Mouse (Mus musculus) hindbrain, embryonic 13.5 days (tissue): ENCODE results near the gene Aoc1. TPM values are rescaled to one million over a fixed set of nuclear protein-coding genes. Genes with fewer than 3 reads are reported as not detected.

ENCODE experiments used
- ATAC-seq: fragments of 200-750 bp; cut with Nextera tagmentation; 2 replicates; pipeline ENCODE4 v1.8.0; 2017; ENCODE audit warnings: moderate TSS enrichment; ENCODE audit not compliant: low FRiP score
- H3K27ac ChIP-seq: fragments of 300-500 bp; sonication (generic); 2 replicates; pipeline ENCODE4 v1.5.1; 2015; ENCODE audit warnings: inconsistent platforms, mild to moderate bottlenecking, moderate library complexity
- H3K27me3 ChIP-seq: fragments of 300-500 bp; sonication (generic); 2 replicates; pipeline ENCODE4 v1.6.1; 2015; ENCODE audit warnings: mild to moderate bottlenecking, inconsistent platforms
- H3K36me3 ChIP-seq: fragments of 300-500 bp; sonication (generic); 2 replicates; pipeline ENCODE4 v1.6.1; 2015; ENCODE audit warnings: mild to moderate bottlenecking, inconsistent platforms
- H3K4me1 ChIP-seq: fragments of 300-500 bp; sonication (generic); replicated peaks from 2 replicates; pipeline ENCODE4 v1.6.1; 2015; ENCODE audit warnings: inconsistent platforms
- H3K4me2 ChIP-seq: fragments of 300-500 bp; sonication (generic); 2 replicates; pipeline ENCODE4 v1.6.1; 2015; ENCODE audit warnings: inconsistent platforms, mild to moderate bottlenecking, moderate library complexity
- H3K4me3 ChIP-seq: fragments of 300-500 bp; sonication (generic); 2 replicates; pipeline ENCODE4 v1.5.1; 2015; ENCODE audit warnings: mild to moderate bottlenecking, inconsistent platforms
- H3K9ac ChIP-seq: fragments of 300-500 bp; sonication (generic); 2 replicates; pipeline ENCODE4 v1.6.1; 2015; ENCODE audit warnings: mild to moderate bottlenecking, inconsistent platforms
- H3K9me3 ChIP-seq: fragments of 300-500 bp; sonication (generic); 2 replicates; pipeline ENCODE4 v1.6.1; 2016; ENCODE audit warnings: inconsistent platforms
- WGBS: fragments of 180-500 bp; shearing (Covaris S2); methylation state at CpG from one replicate; pipeline ENCODE4 v1.1.7; 2015; 5-methylcytosine and 5-hydroxymethylcytosine counted together
- polyA plus RNA-seq: library from polyadenylated mRNA; unstranded; fragments of >200 nt; fragmentation: Nextera tagmentation; extraction: Ambion mirVana; gene quantifications from 2 replicates; pipeline ENCODE4 v1.2.1, GENCODE M21; 2015

Aoc1 gene
- polyA plus RNA-seq: not detected in 2 replicates

DNA sequence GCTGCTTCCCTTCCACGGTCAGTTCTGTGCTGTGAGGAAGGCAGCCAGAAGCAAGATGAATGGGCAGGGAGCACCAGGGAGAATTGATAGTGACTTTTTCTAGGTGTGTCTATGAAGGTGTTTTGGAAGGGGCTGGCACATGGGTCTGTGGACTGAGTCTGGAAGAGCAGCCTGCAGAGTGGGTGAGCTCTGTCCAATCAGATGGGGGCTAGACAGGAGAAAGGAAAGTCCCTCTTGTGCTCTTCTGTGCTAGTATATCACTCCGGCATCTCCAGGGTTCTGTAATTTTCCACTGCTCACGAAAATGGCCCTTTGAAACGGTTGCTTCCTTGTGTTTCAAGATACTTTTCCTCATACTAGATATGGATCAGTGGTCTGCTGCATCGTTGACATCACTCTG lies at the start of gene Aoc1:
Aoc1 (plus strand) TSS at position 301 of the 400 bp plus-strand sequence.
- H3K36me3 ChIP-seq: no peaks in the 10 kb centered on the region

DNA sequence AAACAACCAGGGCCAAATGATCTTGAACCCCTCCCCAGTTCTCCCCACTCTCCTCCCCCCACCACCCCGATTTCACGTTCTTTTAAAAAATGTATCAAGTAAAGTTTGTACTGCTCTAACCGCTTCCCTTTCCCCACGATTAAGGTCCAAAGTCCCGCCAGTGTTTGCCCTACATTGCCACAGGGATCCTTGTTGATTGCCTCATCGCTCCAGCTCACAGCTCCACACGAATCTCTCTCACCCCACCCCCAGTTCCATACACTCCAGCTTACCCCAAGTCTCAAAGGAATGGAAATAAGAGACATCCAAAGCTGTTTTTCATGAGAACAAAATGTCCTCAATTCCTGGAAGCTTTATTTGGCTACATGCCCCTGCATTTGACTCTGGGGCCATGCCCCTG lies 47.7 kb upstream of the Aoc1 start:
- H3K4me1 ChIP-seq: no peaks in the 10 kb centered on the region
- 74% methylated on average over 7 of the region's 7 CpGs for WGBS
- no peak overlapping the region for H3K4me2 ChIP-seq
- no peak overlapping the region for H3K27ac ChIP-seq
- 0 out of 2 replicates have a peak, but pooled peaks cover 3% of the 10 kb centered on the region for H3K27me3 ChIP-seq
- no peak overlapping the region for H3K9ac ChIP-seq
- no peak overlapping the region for H3K4me3 ChIP-seq
- no peak for ATAC-seq
- no peaks in the 10 kb centered on the region for H3K36me3 ChIP-seq
- no peaks in the 10 kb centered on the region for H3K9me3 ChIP-seq

More for the DNA sequence above, at the start of gene Aoc1:
- H3K4me2 ChIP-seq: no peak within 1 kb of the TSS
- no peaks in the 10 kb centered on the region; the same call in 1 of the 2 replicates for H3K4me1 ChIP-seq
- WGBS: 86% methylated on average over 5 of the region's 5 CpGs
- H3K27ac ChIP-seq: no peak within 1 kb of the TSS
- no peaks in the 10 kb centered on the region for H3K9me3 ChIP-seq
- H3K27me3 ChIP-seq: peaks cover 11% of the 10 kb centered on the region
- no peak for ATAC-seq
- no peak within 1 kb of the TSS for H3K4me3 ChIP-seq
- H3K9ac ChIP-seq: no peak within 1 kb of the TSS

DNA sequence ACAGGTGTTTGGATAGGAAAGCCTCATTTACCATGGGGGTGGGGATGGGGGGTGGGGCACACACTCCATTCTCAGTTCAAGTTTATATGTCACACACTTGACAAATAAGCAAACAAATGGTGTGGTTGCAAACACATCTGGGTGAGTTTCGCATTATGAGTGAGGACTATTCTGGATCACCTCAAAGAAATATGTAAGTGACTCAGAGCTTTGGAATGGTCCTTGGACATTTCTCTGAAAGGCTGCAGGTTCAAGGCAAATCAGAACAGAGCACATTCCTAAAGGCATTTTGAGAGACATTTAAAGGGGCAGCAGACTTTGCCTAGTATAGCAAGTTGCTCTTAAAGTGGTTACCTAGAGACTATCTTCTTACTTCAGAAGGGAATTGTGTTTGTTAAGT lies 43.7 kb upstream of the Aoc1 start:
- H3K9me3 ChIP-seq: no peaks in the 10 kb centered on the region
- no peak overlapping the region for H3K4me3 ChIP-seq
- H3K36me3 ChIP-seq: peaks cover 13% of the 10 kb centered on the region
- no peaks in the 10 kb centered on the region for H3K4me1 ChIP-seq
- no peak for ATAC-seq
- H3K4me2 ChIP-seq: no peak overlapping the region
- WGBS: 90% methylated on average over 1 of the region's 1 CpGs
- no peak overlapping the region for H3K27ac ChIP-seq
- 0 out of 2 replicates have a peak, but pooled peaks cover 3% of the 10 kb centered on the region for H3K27me3 ChIP-seq
- no peak overlapping the region for H3K9ac ChIP-seq

DNA sequence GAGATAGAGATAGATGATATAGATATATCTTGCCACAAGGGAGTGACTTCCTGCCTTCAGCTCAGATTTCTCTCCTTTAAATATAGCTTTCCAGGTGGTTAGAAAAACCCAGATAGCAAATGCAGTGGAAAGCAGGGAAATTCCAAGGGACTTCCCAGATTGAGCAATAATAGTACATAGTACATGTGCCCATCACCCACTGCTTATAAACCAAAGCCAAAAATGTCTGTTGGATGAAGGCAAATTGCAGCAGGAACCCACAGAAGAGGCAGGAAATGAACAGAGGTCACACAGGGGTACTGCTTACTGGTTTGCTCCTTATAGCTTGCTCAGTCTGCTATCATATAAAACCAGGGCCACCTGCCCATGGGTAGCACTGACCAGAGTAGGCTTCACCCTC lies 43.0 kb upstream of the Aoc1 start:
- no peaks in the 10 kb centered on the region for H3K4me1 ChIP-seq
- no peak overlapping the region for H3K9ac ChIP-seq
- H3K27me3 ChIP-seq: 0 out of 2 replicates have a peak, but pooled peaks cover 3% of the 10 kb centered on the region
- no peak overlapping the region for H3K4me3 ChIP-seq
- H3K4me2 ChIP-seq: no peak overlapping the region
- peaks cover 19% of the 10 kb centered on the region for H3K36me3 ChIP-seq
- no peak for ATAC-seq
- no peak overlapping the region for H3K27ac ChIP-seq
- no peaks in the 10 kb centered on the region for H3K9me3 ChIP-seq

DNA sequence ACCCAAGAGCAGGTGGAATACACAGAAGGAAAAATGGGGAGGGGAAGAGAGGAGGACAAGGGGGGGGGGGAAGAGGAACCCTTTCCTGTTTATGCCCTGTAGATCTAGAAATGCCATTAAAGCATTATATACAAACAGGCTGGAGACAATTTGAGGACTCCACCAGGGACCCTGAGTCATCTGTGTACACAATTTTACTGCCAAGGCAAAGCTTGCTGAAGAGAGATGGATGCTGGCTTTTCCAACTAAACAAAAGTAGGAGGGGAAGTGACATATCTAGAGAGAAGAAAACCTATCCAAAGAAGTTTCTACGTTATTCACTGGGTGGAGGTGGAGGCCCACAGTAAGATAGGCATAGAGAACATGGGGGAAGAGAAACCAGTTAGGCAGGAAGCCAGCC lies 42.5 kb upstream of the Aoc1 start:
- ATAC-seq: no peak
- 74% methylated on average over 1 of the region's 1 CpGs for WGBS

DNA sequence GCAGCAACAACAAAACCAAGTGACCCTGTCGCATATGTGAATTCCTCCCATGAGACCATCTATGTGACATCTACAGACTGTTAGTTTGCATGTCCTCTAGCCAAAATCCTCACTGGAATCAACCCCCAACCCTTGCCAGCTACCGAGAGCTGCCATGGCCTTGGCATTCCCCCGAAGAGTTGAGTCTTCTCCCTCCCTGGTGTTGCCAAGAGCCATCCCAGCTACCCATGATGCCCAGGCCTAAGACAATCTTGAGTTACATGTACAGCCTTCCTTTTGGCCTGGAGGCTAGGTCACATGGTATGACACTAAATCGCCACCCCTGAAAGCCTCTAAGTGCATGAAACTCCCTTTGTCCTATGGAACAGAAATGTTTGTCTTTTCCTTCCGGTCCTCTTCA lies 41.6 kb upstream of the Aoc1 start:
- Histone ChIP-seq H3K27me3 (0 out of 2 replicates have a peak, but pooled peaks cover 3% of the 10 kb centered on the region), H3K27ac (no peak overlapping the region), H3K4me1 (no peaks in the 10 kb centered on the region), H3K9ac (no peak overlapping the region), H3K4me3 (no peak overlapping the region), H3K4me2 (no peak overlapping the region), H3K36me3 (peaks cover 33% of the 10 kb centered on the region), H3K9me3 (no peaks in the 10 kb centered on the region)
- ATAC-seq: no peak
- WGBS: 80% methylated on average over 5 of the region's 5 CpGs

More for the DNA sequence above, 42.5 kb upstream of the Aoc1 start:
- H3K4me3 ChIP-seq: no peak overlapping the region
- no peaks in the 10 kb centered on the region for H3K4me1 ChIP-seq
- H3K9ac ChIP-seq: no peak overlapping the region
- H3K4me2 ChIP-seq: no peak overlapping the region
- peaks cover 25% of the 10 kb centered on the region for H3K36me3 ChIP-seq
- 0 out of 2 replicates have a peak, but pooled peaks cover 3% of the 10 kb centered on the region for H3K27me3 ChIP-seq
- H3K27ac ChIP-seq: no peak overlapping the region
- no peaks in the 10 kb centered on the region for H3K9me3 ChIP-seq

DNA sequence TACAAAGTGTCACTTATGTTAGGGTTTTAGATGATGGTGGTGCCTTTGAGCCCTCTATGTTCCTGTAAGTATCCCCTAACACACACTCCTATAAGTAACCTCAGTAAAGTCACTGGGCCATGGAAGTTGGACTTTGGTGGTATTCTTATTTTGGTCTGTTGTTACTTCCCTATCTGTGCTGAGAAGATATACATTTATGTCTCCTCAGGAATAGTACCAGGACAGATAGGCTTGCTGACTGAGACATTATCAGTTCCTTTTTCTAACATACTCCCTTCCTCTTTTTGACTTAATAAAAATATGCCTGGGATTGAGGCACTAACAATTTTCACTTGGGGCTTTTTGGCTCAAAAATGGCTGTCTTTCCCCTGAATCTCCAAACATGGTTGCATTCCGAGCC lies 40.3 kb upstream of the Aoc1 start:
- WGBS: 91% methylated on average over 1 of the region's 1 CpGs
- Histone ChIP-seq H3K27ac (no peak overlapping the region), H3K36me3 (peaks cover 35% of the 10 kb centered on the region), H3K27me3 (0 out of 2 replicates have a peak, but pooled peaks cover 3% of the 10 kb centered on the region), H3K4me3 (no peak overlapping the region), H3K4me2 (no peak overlapping the region), H3K9me3 (no peaks in the 10 kb centered on the region), H3K9ac (no peak overlapping the region), H3K4me1 (no peaks in the 10 kb centered on the region)
- ATAC-seq: no peak

DNA sequence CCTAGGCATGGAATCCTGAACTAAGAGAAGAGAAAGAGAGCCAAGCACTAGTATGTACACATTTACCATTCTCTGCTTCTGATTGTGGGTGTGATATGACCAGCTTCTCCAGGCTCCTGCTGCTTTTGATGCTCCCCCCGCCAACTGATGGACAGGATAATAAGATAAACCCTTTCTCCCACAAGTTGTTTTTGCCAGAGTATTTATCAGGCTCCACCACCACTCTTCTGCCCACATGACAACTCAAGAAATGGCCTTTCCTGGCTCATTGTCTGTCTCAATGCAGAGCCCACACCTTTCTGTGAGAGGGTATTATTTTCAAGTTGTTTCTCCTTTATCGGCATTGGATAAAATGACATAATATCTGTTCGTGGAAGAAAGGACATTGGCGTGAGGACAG lies 39.2 kb upstream of the Aoc1 start:
- no peak overlapping the region for H3K4me3 ChIP-seq
- H3K36me3 ChIP-seq: peaks cover 38% of the 10 kb centered on the region
- H3K9me3 ChIP-seq: no peaks in the 10 kb centered on the region
- H3K4me1 ChIP-seq: peaks cover 5% of the 10 kb centered on the region
- WGBS: 94% methylated on average over 4 of the region's 4 CpGs
- ATAC-seq: no peak
- H3K27ac ChIP-seq: no peak overlapping the region
- H3K9ac ChIP-seq: no peak overlapping the region
- H3K27me3 ChIP-seq: 0 out of 2 replicates have a peak, but pooled peaks cover 3% of the 10 kb centered on the region
- H3K4me2 ChIP-seq: no peak overlapping the region

DNA sequence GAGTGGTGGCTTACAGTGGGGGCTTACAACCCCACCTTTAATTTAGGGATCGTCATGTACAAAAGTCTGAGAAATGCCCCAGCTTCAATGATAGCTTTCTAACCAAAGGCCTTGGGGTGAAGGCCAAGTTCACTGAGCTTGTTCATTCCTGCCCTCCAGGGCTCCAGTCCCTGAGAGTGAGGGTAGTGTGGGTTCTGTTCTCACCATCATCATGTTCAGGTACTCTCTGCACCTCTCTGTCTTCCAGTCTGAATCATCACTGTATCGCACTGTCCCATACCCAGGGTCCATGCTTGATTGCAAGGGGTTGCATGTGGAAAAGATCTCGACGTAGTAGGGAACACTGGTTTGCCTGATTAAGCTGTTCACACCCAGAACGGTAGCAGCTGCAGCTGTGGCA lies 37.5 kb upstream of the Aoc1 start:
- H3K27me3 ChIP-seq: no peaks in the 10 kb centered on the region
- peaks cover 38% of the 10 kb centered on the region for H3K36me3 ChIP-seq
- no peak for ATAC-seq
- no peak overlapping the region for H3K4me2 ChIP-seq
- peaks cover 23% of the 10 kb centered on the region for H3K4me1 ChIP-seq
- 86% methylated on average over 5 of the region's 5 CpGs for WGBS
- H3K4me3 ChIP-seq: no peak overlapping the region
- H3K9me3 ChIP-seq: no peaks in the 10 kb centered on the region
- no peak overlapping the region for H3K9ac ChIP-seq
- no peak overlapping the region for H3K27ac ChIP-seq

DNA sequence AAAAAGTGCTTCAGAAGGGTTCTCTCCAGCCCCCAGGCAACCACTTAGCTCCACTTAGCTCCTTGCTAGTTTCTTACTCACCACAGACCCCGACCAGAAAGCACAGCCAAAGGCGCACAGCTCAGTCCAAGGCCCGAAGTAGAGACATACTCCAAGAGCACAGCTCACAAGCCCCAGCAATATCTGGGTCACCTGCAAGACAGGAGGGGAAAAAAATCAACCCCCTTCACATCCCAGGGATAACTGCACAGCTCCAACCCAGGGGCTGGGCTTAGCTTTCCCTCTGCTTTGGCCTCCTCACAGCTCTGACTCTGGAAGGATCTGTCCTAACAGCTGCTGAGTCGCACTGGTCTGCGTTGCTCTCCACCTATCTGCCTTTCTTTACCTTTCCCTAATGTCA lies 36.5 kb upstream of the Aoc1 start:
- H3K4me2 ChIP-seq: no peak overlapping the region
- peaks cover 38% of the 10 kb centered on the region for H3K36me3 ChIP-seq
- no peak overlapping the region for H3K27ac ChIP-seq
- no peak overlapping the region for H3K4me3 ChIP-seq
- H3K4me1 ChIP-seq: peaks cover 32% of the 10 kb centered on the region
- ATAC-seq: no peak
- no peaks in the 10 kb centered on the region for H3K27me3 ChIP-seq
- 89% methylated on average over 5 of the region's 5 CpGs for WGBS
- H3K9ac ChIP-seq: no peak overlapping the region
- no peaks in the 10 kb centered on the region for H3K9me3 ChIP-seq

DNA sequence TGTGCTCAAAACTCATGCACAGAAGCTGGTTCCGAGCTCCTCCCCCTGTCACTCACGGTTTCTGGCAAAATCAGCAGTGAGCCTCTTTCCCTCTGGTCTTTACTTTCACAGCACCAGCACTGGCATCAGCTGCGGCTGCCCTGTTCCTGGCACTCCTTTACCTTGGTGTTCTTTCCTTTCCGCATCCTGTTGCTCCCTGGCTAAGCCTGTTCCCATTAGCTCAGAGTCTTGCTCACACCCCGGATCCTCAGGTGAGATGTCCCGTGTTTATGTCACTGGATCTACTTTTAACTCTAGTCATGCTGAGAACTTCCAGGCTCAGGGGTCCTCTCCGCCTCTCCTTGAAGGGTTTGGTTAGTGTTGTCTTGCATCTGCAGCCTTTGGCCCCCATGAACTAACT lies 35.2 kb upstream of the Aoc1 start:
- Histone ChIP-seq H3K27ac (no peak overlapping the region), H3K4me3 (no peak overlapping the region), H3K4me2 (no peak overlapping the region), H3K36me3 (peaks cover 38% of the 10 kb centered on the region), H3K9ac (no peak overlapping the region), H3K27me3 (no peaks in the 10 kb centered on the region), H3K9me3 (no peaks in the 10 kb centered on the region), H3K4me1 (peaks cover 45% of the 10 kb centered on the region)
- 81% methylated on average over 7 of the region's 7 CpGs for WGBS
- no peak for ATAC-seq

DNA sequence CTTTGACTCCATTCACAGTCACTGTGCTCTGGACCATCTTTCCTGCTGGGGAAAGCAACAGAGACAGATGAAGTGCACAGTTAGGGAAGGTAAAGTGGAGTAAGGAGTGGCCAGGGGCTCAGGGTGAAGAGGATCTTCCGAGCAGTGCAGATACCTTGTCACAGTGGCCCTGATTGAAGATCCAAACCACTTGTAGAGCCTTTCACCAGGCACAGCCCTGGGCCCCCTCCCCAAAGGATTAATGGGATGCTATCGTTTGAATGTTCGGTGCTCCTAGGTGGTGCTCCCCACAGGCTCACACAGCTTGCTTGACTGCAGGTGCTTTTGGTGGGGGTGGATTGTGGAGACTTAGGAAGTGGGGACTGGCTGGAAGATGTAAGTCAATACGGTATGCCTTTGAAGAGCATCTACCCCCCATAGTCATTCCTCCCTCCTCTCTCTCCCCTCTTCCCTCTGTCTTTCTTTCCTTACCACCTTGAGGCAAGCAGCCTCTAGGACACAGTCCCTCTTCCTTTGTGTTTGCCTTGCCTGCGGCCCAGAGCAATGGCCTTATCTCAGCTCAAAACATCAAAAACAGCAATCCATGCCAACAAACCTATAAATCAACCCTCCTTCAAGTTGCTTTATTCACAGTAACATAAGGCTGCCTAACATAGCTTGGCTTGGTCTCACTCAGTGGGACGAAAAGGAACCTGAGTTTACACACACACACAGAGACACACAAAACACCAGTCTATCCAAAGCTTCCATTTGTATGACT lies 34.2 kb upstream of the Aoc1 start:
- Histone ChIP-seq H3K27ac (no peak overlapping the region), H3K4me1 (peaks cover 47% of the 10 kb centered on the region), H3K9ac (no peak overlapping the region), H3K4me3 (no peak overlapping the region), H3K4me2 (peak overlapping the region; percentile 59; the same call in 1 of the 2 replicates), H3K9me3 (no peaks in the 10 kb centered on the region), H3K27me3 (no peaks in the 10 kb centered on the region), H3K36me3 (peaks cover 30% of the 10 kb centered on the region)
- no peak for ATAC-seq
- 81% methylated on average over 6 of the region's 6 CpGs for WGBS
